Mouse (Mus musculus) testis, adult 2 months (tissue): ENCODE measurements around the gene Gm42742.

Source experiments
- CTCF ChIP-seq: fragments of 200-500 bp; IDR thresholded peaks from 2 replicates; pipeline ENCODE4 v1.5.1; 2012; ENCODE audit warnings: low read depth, mild to moderate bottlenecking, inconsistent platforms, low read length, moderate library complexity; ENCODE audit not compliant: control insufficient read depth, insufficient read depth, insufficient replicate concordance
- POLR2A ChIP-seq: fragments of 200-500 bp; IDR thresholded peaks from 2 replicates; pipeline ENCODE4 v1.6.1; 2012; ENCODE audit warnings: low read depth, mild to moderate bottlenecking, inconsistent platforms, low read length, moderate library complexity; ENCODE audit not compliant: control insufficient read depth

GRCm38 (mm10) chr7:126965568-126965967 lies 55.3 kb downstream of the Gm42742 start:
- TF ChIP-seq CTCF (no peak), POLR2A (no peak)
